Mouse (Mus musculus): Measurements from ENCODE around the gene Tmc8.
A peak's percentile ranks its signal among the peaks of the same experiment; 100 is the strongest.
"Not testable (repeated sequence)": the region's sequence is repeated elsewhere in the genome, so short reads cannot be mapped to it uniquely, and the experiment has no call there.

Gene Tmc8

GRCm38 (mm10) chr11:117825333-117826101, 43.6 kb downstream of the Tmc8 start, which contains the start of the genes Afmid and Tk1:
Afmid (plus strand) TSS chr11:117825924.
Tk1 (minus strand) TSS chr11:117826092.
- DNase-seq (ENCODE audit: low spot score) = peak; percentile 94

- DNase-seq (ENCODE audit: low spot score) = peak; percentile 62
These were observed 44.3 kb downstream of the Tmc8 start for GRCm38 (mm10) chr11:117826164-117826563.

- no peak for DNase-seq (ENCODE audit: low spot score)
These were observed 45.0 kb downstream of the Tmc8 start for GRCm38 (mm10) chr11:117826916-117827315.

- DNase-seq (ENCODE audit: low spot score) = no peak
These were observed 45.5 kb downstream of the Tmc8 start for GRCm38 (mm10) chr11:117827386-117827785.

- no peak for DNase-seq (ENCODE audit: low spot score)
These were observed 46.4 kb downstream of the Tmc8 start for GRCm38 (mm10) chr11:117828149-117828887.

GRCm38 (mm10) chr11:117828888-117829604, 47.2 kb downstream of the Tmc8 start:
- DNase-seq (ENCODE audit: low spot score) = no peak

GRCm38 (mm10) chr11:117829671-117830215, 47.9 kb downstream of the Tmc8 start:
- no peak for DNase-seq (ENCODE audit: low spot score)

GRCm38 (mm10) chr11:117830401-117830800, 48.5 kb downstream of the Tmc8 start:
- no peak for DNase-seq (ENCODE audit: low spot score)

GRCm38 (mm10) chr11:117832086-117832969, 50.5 kb downstream of the Tmc8 start:
- DNase-seq (ENCODE audit: low spot score) = peak; percentile 90

- not testable (repeated sequence) for DNase-seq (ENCODE audit: low spot score)
These were observed 51.6 kb downstream of the Tmc8 start for GRCm38 (mm10) chr11:117833509-117833908.

- DNase-seq (ENCODE audit: low spot score) = no peak
These were observed 52.2 kb downstream of the Tmc8 start for GRCm38 (mm10) chr11:117834086-117834485.

GRCm38 (mm10) chr11:117836306-117836705, 54.4 kb downstream of the Tmc8 start:
- DNase-seq (ENCODE audit: low spot score) = peak; percentile 30

GRCm38 (mm10) chr11:117838572-117838971, 56.7 kb downstream of the Tmc8 start:
- DNase-seq (ENCODE audit: low spot score) = no peak

- no peak for DNase-seq (ENCODE audit: low spot score)
These were observed 57.1 kb downstream of the Tmc8 start for GRCm38 (mm10) chr11:117839021-117839420.

GRCm38 (mm10) chr11:117840910-117841309, 59.0 kb downstream of the Tmc8 start:
- DNase-seq (ENCODE audit: low spot score) = no peak
